Mouse (Mus musculus) layer of hippocampus, postnatal 14 days (tissue): ENCODE measurements around the gene Fam71f2. TPM values are rescaled to one million over a fixed set of nuclear protein-coding genes. Genes with fewer than 3 reads are reported as not detected.
A peak's percentile ranks its signal among the peaks of the same experiment; 100 is the strongest.

Source experiments
- DNase-seq, 2 experiments: peaks; one replicate each; pipeline ENCODE4 v3.0.0; 2021 to 2022; ENCODE audit warnings: low spot score in 2 of 2, mixed read lengths in 1 of 2
- total RNA-seq, 2 experiments: library from RNA; stranded (reverse); gene quantifications; 2 replicates each; pipeline ENCODE4 v1.2.3; 2021

The Fam71f2 gene
- total RNA-seq, 2 experiments from 2014 or later, result 0.43 TPM; not detected in 1

- no peak for DNase-seq
These were observed 2.6 kb upstream of the Fam71f2 start for GRCm38 (mm10) chr6:29276746-29277145.

- peak; percentile 8 to 66 for DNase-seq
These were observed 703 bp upstream of the Fam71f2 start for GRCm38 (mm10) chr6:29278513-29279267.

GRCm38 (mm10) chr6:29280671-29281070 lies 1.3 kb downstream of the Fam71f2 start:
- no peak for DNase-seq

- no peak for DNase-seq
These were observed 7.5 kb downstream of the Fam71f2 start for GRCm38 (mm10) chr6:29286870-29287269.

- DNase-seq, result no peak
These were observed 8.1 kb downstream of the Fam71f2 start for GRCm38 (mm10) chr6:29287481-29287880.

- DNase-seq, result no peak
These were observed 8.6 kb downstream of the Fam71f2 start for GRCm38 (mm10) chr6:29287944-29288343.

- DNase-seq, result no peak
These were observed 9.3 kb downstream of the Fam71f2 start for GRCm38 (mm10) chr6:29288651-29289050.

- peak in 1 of 2 experiments; percentile 24 for DNase-seq
These were observed 19.7 kb downstream of the Fam71f2 start for GRCm38 (mm10) chr6:29299112-29299511.

GRCm38 (mm10) chr6:29303251-29303650 lies 23.9 kb downstream of the Fam71f2 start:
- no peak for DNase-seq

GRCm38 (mm10) chr6:29303726-29304125 lies 24.3 kb downstream of the Fam71f2 start:
- DNase-seq, result no peak

GRCm38 (mm10) chr6:29305462-29305861 lies 26.1 kb downstream of the Fam71f2 start:
- no peak for DNase-seq

GRCm38 (mm10) chr6:29308846-29309605 lies 29.6 kb downstream of the Fam71f2 start:
- DNase-seq, result no peak

- DNase-seq, result no peak
These were observed 34.4 kb downstream of the Fam71f2 start for GRCm38 (mm10) chr6:29313690-29314202.

- DNase-seq, result no peak
These were observed 37.9 kb downstream of the Fam71f2 start for GRCm38 (mm10) chr6:29317286-29317685.

- no peak for DNase-seq
These were observed 38.5 kb downstream of the Fam71f2 start for GRCm38 (mm10) chr6:29317941-29318340.

GRCm38 (mm10) chr6:29318879-29319278 lies 39.5 kb downstream of the Fam71f2 start, which contains the start of gene Fam71f1:
Gene Fam71f1, plus strand, starts transcription at chr6:29319140.
- no peak for DNase-seq

- DNase-seq, result no peak
These were observed 42.2 kb downstream of the Fam71f2 start for GRCm38 (mm10) chr6:29321586-29321985.

- DNase-seq, result no peak
These were observed 42.8 kb downstream of the Fam71f2 start for GRCm38 (mm10) chr6:29322147-29322546.

GRCm38 (mm10) chr6:29322735-29323134 lies 43.3 kb downstream of the Fam71f2 start:
- no peak for DNase-seq

GRCm38 (mm10) chr6:29326961-29327360 lies 47.6 kb downstream of the Fam71f2 start:
- no peak for DNase-seq

GRCm38 (mm10) chr6:29329514-29329913 lies 50.1 kb downstream of the Fam71f2 start:
- no peak for DNase-seq
